Mouse (Mus musculus): ENCODE data around the gene Slc16a1.

GRCm38 (mm10) chr3:104610453-104611230 lies 27.8 kb upstream of the Slc16a1 start:
- TF ChIP-seq CTCF (IDR thresholded peaks at IDR 0.05; ENCODE audit: low read depth) (no peak), EP300 (IDR thresholded peaks at IDR 0.05; ENCODE audit: low read depth) (no peak)
